Mouse (Mus musculus) ES-E14 (cell line): ENCODE measurements around the gene Cgnl1.

Source experiments
- CHD2 ChIP-seq: IDR thresholded peaks from 2 replicates; pipeline ENCODE4 v1.6.1; 2014; ENCODE audit warnings: mild to moderate bottlenecking, low read depth, low read length, inconsistent platforms
- HCFC1 ChIP-seq: IDR thresholded peaks from 2 replicates; pipeline ENCODE4 v1.6.1; 2012; ENCODE audit warnings: low read length, inconsistent platforms, borderline replicate concordance; ENCODE audit not compliant: insufficient read depth
- MAFK ChIP-seq: IDR thresholded peaks from 2 replicates; pipeline ENCODE4 v1.6.1; 2014; ENCODE audit warnings: mild to moderate bottlenecking, low read depth, low read length, inconsistent platforms; ENCODE audit not compliant: insufficient read depth
- ZC3H11A ChIP-seq: IDR thresholded peaks from 2 replicates; pipeline ENCODE4 v1.6.1; 2012; ENCODE audit warnings: low read depth, mild to moderate bottlenecking, inconsistent platforms, low read length, borderline replicate concordance

DNA sequence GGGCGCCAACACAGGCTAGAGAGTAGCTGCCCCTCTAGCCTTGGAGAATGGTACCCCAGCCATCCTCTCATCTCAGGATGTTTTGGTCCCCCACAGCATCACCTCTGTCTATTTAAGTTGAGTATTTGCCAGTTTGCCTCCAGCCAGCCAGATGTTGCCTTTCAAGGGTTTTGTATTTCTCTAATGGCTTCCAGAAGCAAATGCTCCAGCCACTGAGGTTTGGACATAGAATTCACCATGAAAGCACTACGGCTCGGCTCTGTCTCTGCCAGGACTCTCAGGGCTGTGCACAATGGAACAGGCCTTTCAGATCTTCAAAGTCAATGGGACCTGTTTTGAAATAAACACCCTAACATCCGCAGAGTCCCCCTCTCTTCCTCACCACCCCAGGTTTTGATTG lies 17.9 kb downstream of the Cgnl1 start:
- TF ChIP-seq MAFK (no peak), CHD2 (no peak), ZC3H11A (no peak), HCFC1 (no peak)
